Mouse (Mus musculus): ENCODE measurements around the gene Glrx2. TPM values are rescaled to one million over a fixed set of nuclear protein-coding genes. Genes with fewer than 3 reads are reported as not detected.

The Glrx2 gene
- 8.7 and 17.6 TPM in 2 replicates for polyA plus RNA-seq (2012; rRNA removed)

GRCm38 (mm10) chr1:143716038-143716437 is at the start of gene Glrx2:
Gene Glrx2, plus strand, starts transcription at chr1:143716338.

GRCm38 (mm10) chr1:143702741-143703262 is 13.3 kb upstream of the Glrx2 start, which contains the start of gene Cdc73:
Gene Cdc73, minus strand, starts transcription at chr1:143702893.

DNA sequence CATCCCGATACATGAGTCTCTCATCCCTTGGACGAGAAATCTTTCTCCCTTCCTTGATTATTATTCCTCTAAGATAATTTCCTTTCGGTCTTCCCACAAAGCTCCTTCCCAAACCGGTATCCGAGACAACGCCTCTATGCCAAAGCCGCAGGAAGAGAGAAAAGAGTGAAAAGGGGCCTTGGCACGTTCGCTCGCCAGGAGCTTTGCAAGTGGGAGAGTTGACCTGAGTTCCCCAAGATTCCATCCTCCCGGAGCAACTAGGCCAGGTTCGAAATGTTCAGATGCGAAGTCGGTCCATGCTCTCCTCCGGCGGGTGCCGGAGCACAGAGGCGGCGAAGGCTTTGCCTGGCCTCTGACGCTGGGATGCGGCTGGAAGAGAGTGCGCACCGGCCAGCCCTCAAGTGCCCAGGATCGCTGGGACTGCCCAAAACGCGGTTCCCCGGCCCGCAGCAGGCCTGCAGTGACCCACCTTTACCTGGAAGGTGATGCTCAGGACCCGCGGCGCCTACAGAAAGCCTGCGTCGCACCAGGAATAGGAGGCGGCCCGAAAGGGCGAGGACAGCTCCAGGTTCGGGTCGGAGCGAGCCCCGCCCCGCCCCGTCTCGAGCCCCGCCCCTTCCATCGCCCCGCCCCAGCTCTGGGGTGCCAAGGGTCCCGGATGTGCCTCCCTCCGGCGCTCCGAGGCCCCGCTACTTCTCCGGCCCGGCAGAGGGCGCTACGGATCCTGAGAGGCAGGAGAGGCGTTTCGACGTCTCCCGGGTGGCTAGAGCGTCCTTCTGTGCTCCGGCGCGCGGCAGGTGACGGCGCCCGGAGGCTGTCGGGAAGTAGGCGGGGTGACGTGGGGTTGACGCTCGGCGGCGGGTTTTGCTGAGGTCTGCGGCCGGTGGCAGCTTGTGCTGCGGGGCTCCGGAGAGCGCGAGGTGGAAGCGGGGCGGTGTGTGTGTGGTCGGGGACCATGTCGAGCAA is 60.6 kb downstream of the Glrx2 start, which contains the start of the genes Trove2 and Uchl5:
Gene Trove2, minus strand, starts transcription at position 623 of the 966 bp plus-strand sequence.
Gene Uchl5, plus strand, starts transcription at position 827 of the 966 bp plus-strand sequence.

Other genes with a start within 250 kb of the Glrx2 start
- gene B3galt2, start 75.7 kb upstream of the Glrx2 start, polyA plus RNA-seq (2012; rRNA removed), result 0.01 and 0.02 TPM in 2 replicates
- 0.05 and 0.13 TPM in 2 replicates for gene Cdc73, start 13.4 kb upstream of the Glrx2 start, polyA plus RNA-seq (2012; rRNA removed)
- gene Trove2, start 60.7 kb downstream of the Glrx2 start, polyA plus RNA-seq (2012; rRNA removed), result 0.16 and 0.27 TPM in 2 replicates
- gene Uchl5, start 60.9 kb downstream of the Glrx2 start, polyA plus RNA-seq (2012; rRNA removed), result 0.20 and 0.28 TPM in 2 replicates

All from stomach, adult 2 months (tissue).